Mouse (Mus musculus): ENCODE data around the gene Kcnn3.

Kcnn3 gene

GRCm38 (mm10) chr3:89520618-89521502 is 896 bp downstream of the Kcnn3 start:
- DNase-seq (ENCODE audit: low spot score in 2 of 2), result peak; percentile 28 to 37

- DNase-seq (ENCODE audit: low spot score in 2 of 2), result no peak
Observed at GRCm38 (mm10) chr3:89521503-89521854, 1.5 kb downstream of the Kcnn3 start.

GRCm38 (mm10) chr3:89522450-89523128 is 2.6 kb downstream of the Kcnn3 start:
- DNase-seq (ENCODE audit: low spot score in 2 of 2), result no peak

GRCm38 (mm10) chr3:89526298-89527090 is 6.5 kb downstream of the Kcnn3 start:
- no peak for DNase-seq (ENCODE audit: low spot score in 2 of 2)

GRCm38 (mm10) chr3:89529796-89530195 is 9.8 kb downstream of the Kcnn3 start:
- DNase-seq (ENCODE audit: low spot score in 2 of 2), result no peak

GRCm38 (mm10) chr3:89534566-89535097 is 14.7 kb downstream of the Kcnn3 start:
- no peak for DNase-seq (ENCODE audit: low spot score in 2 of 2)

GRCm38 (mm10) chr3:89535147-89535546 is 15.2 kb downstream of the Kcnn3 start:
- no peak for DNase-seq (ENCODE audit: low spot score in 2 of 2)

- DNase-seq (ENCODE audit: low spot score in 2 of 2), result no peak
Observed at GRCm38 (mm10) chr3:89539036-89539739, 19.2 kb downstream of the Kcnn3 start.

- peak in 1 of 2 experiments; percentile 40 for DNase-seq (ENCODE audit: low spot score in 2 of 2)
Observed at GRCm38 (mm10) chr3:89539740-89540370, 19.9 kb downstream of the Kcnn3 start.

GRCm38 (mm10) chr3:89540371-89540743 is 20.4 kb downstream of the Kcnn3 start:
- DNase-seq (ENCODE audit: low spot score in 2 of 2), result no peak

GRCm38 (mm10) chr3:89546951-89547350 is 27.0 kb downstream of the Kcnn3 start:
- peak in 1 of 2 experiments; percentile 29 for DNase-seq (ENCODE audit: low spot score in 2 of 2)

GRCm38 (mm10) chr3:89548805-89549204 is 28.8 kb downstream of the Kcnn3 start:
- DNase-seq (ENCODE audit: low spot score in 2 of 2), result no peak

GRCm38 (mm10) chr3:89549488-89549887 is 29.5 kb downstream of the Kcnn3 start:
- no peak for DNase-seq (ENCODE audit: low spot score in 2 of 2)

GRCm38 (mm10) chr3:89551880-89552279 is 31.9 kb downstream of the Kcnn3 start:
- no peak for DNase-seq (ENCODE audit: low spot score in 2 of 2)

- DNase-seq (ENCODE audit: low spot score in 2 of 2), result no peak
Observed at GRCm38 (mm10) chr3:89553432-89553831, 33.5 kb downstream of the Kcnn3 start.

- DNase-seq (ENCODE audit: low spot score in 2 of 2), result no peak
Observed at GRCm38 (mm10) chr3:89553946-89554345, 34.0 kb downstream of the Kcnn3 start.

GRCm38 (mm10) chr3:89554587-89554986 is 34.6 kb downstream of the Kcnn3 start:
- DNase-seq (ENCODE audit: low spot score in 2 of 2), result no peak

GRCm38 (mm10) chr3:89557811-89558210 is 37.8 kb downstream of the Kcnn3 start:
- no peak for DNase-seq (ENCODE audit: low spot score in 2 of 2)

GRCm38 (mm10) chr3:89558972-89559910 is 39.3 kb downstream of the Kcnn3 start:
- no peak for DNase-seq (ENCODE audit: low spot score in 2 of 2)

GRCm38 (mm10) chr3:89561386-89561785 is 41.4 kb downstream of the Kcnn3 start:
- no peak for DNase-seq (ENCODE audit: low spot score in 2 of 2)
